Mouse (Mus musculus) liver, adult (tissue): Measurements from ENCODE around the gene Zfp865.

Experiments used
- GATA4 ChIP-seq: IDR thresholded peaks from 2 replicates; pipeline ENCODE4 v1.6.1; 2014; ENCODE audit warnings: mild to moderate bottlenecking, low read length; ENCODE audit not compliant: insufficient replicate concordance

The Zfp865 gene

GRCm38 (mm10) chr7:5008229-5008628 lies 11.9 kb upstream of the Zfp865 start:
- TF ChIP-seq GATA4: no peak

- TF ChIP-seq GATA4: no peak
Observed at GRCm38 (mm10) chr7:5012681-5013513, 7.3 kb upstream of the Zfp865 start.

GRCm38 (mm10) chr7:5014251-5015117 lies 5.7 kb upstream of the Zfp865 start, which contains the start of the genes Zfp524 and Fiz1:
Gene Zfp524, plus strand, starts transcription at chr7:5014415.
Gene Fiz1, minus strand, starts transcription at chr7:5014697.
- TF ChIP-seq GATA4: no peak

GRCm38 (mm10) chr7:5015118-5016001 lies 4.8 kb upstream of the Zfp865 start, which contains the start of gene Gm44973:
Gene Gm44973, plus strand, starts transcription at chr7:5015496.
- peak; percentile 26; the same call in 1 of the 2 replicates for TF ChIP-seq GATA4

- TF ChIP-seq GATA4: no peak
Observed at GRCm38 (mm10) chr7:5016057-5016456, 4.1 kb upstream of the Zfp865 start.

GRCm38 (mm10) chr7:5016920-5017319 lies 3.3 kb upstream of the Zfp865 start:
- no peak for TF ChIP-seq GATA4

GRCm38 (mm10) chr7:5017352-5017751 lies 2.8 kb upstream of the Zfp865 start:
- no peak for TF ChIP-seq GATA4

- TF ChIP-seq GATA4: no peak
Observed at GRCm38 (mm10) chr7:5017931-5018330, 2.2 kb upstream of the Zfp865 start.

GRCm38 (mm10) chr7:5020685-5021084 lies 509 bp downstream of the Zfp865 start:
- TF ChIP-seq GATA4: no peak

GRCm38 (mm10) chr7:5021197-5021596 lies 1.0 kb downstream of the Zfp865 start:
- TF ChIP-seq GATA4: no peak

- no peak for TF ChIP-seq GATA4
Observed at GRCm38 (mm10) chr7:5029543-5029942, 9.4 kb downstream of the Zfp865 start.

- TF ChIP-seq GATA4: no peak
Observed at GRCm38 (mm10) chr7:5029946-5030345, 9.8 kb downstream of the Zfp865 start.

- no peak for TF ChIP-seq GATA4
Observed at GRCm38 (mm10) chr7:5030554-5031275, 10.5 kb downstream of the Zfp865 start.

GRCm38 (mm10) chr7:5031496-5031895 lies 11.3 kb downstream of the Zfp865 start:
- no peak for TF ChIP-seq GATA4
